Mouse (Mus musculus): ENCODE data around the gene Zfp281.

Gene Zfp281

GRCm38 (mm10) chr1:136658456-136659227 is 33.9 kb downstream of the Zfp281 start:
- no peak for DNase-seq (ENCODE audit: low spot score in 2 of 2)

GRCm38 (mm10) chr1:136659337-136659736 is 34.6 kb downstream of the Zfp281 start:
- no peak for DNase-seq (ENCODE audit: low spot score in 2 of 2)

- DNase-seq (ENCODE audit: low spot score in 2 of 2), result no peak
Measured at GRCm38 (mm10) chr1:136659917-136660316, 35.2 kb downstream of the Zfp281 start.

- no peak for DNase-seq (ENCODE audit: low spot score in 2 of 2)
Measured at GRCm38 (mm10) chr1:136661511-136661910, 36.8 kb downstream of the Zfp281 start.

- DNase-seq (ENCODE audit: low spot score in 2 of 2), result no peak
Measured at GRCm38 (mm10) chr1:136661939-136662563, 37.4 kb downstream of the Zfp281 start.

- no peak for DNase-seq (ENCODE audit: low spot score in 2 of 2)
Measured at GRCm38 (mm10) chr1:136664921-136665582, 40.4 kb downstream of the Zfp281 start.

GRCm38 (mm10) chr1:136666513-136666912 is 41.8 kb downstream of the Zfp281 start:
- no peak for DNase-seq (ENCODE audit: low spot score in 2 of 2)

GRCm38 (mm10) chr1:136669926-136670325 is 45.2 kb downstream of the Zfp281 start:
- DNase-seq (ENCODE audit: low spot score in 2 of 2), result no peak

- no peak for DNase-seq (ENCODE audit: low spot score in 2 of 2)
Measured at GRCm38 (mm10) chr1:136670421-136670820, 45.7 kb downstream of the Zfp281 start.

- no peak for DNase-seq (ENCODE audit: low spot score in 2 of 2)
Measured at GRCm38 (mm10) chr1:136671767-136672434, 47.2 kb downstream of the Zfp281 start.

- DNase-seq (ENCODE audit: low spot score in 2 of 2), result no peak
Measured at GRCm38 (mm10) chr1:136672564-136672963, 47.9 kb downstream of the Zfp281 start.

GRCm38 (mm10) chr1:136673293-136673692 is 48.6 kb downstream of the Zfp281 start:
- no peak for DNase-seq (ENCODE audit: low spot score in 2 of 2)

GRCm38 (mm10) chr1:136674548-136675455 is 50.1 kb downstream of the Zfp281 start:
- DNase-seq (ENCODE audit: low spot score in 2 of 2), result no peak

GRCm38 (mm10) chr1:136675736-136676444 is 51.2 kb downstream of the Zfp281 start:
- DNase-seq (ENCODE audit: low spot score in 2 of 2), result no peak

- DNase-seq (ENCODE audit: low spot score in 2 of 2), result no peak
Measured at GRCm38 (mm10) chr1:136676445-136676755, 51.7 kb downstream of the Zfp281 start.

- no peak for DNase-seq (ENCODE audit: low spot score in 2 of 2)
Measured at GRCm38 (mm10) chr1:136677847-136678325, 53.2 kb downstream of the Zfp281 start.

GRCm38 (mm10) chr1:136678836-136679235 is 54.1 kb downstream of the Zfp281 start:
- no peak for DNase-seq (ENCODE audit: low spot score in 2 of 2)
